Mouse (Mus musculus) lung, postnatal 0 days (tissue): ENCODE results near the gene Trub2. TPM values are rescaled to one million over a fixed set of nuclear protein-coding genes. Genes with fewer than 3 reads are reported as not detected.

Experiments used
- ATAC-seq: fragments of 200-750 bp; cut with Nextera tagmentation; 2 replicates; pipeline ENCODE4 v1.8.0; 2017; ENCODE audit warnings: moderate library complexity
- DNase-seq: peaks from one replicate; pipeline ENCODE4 v3.0.0-alpha.2; 2016; ENCODE audit warnings: low spot score
- H3K27ac ChIP-seq: fragments of 300-500 bp; sonication (generic); 2 replicates; pipeline ENCODE4 v1.5.1; 2014; ENCODE audit warnings: antibody characterized with exemption, mild to moderate bottlenecking, low read length, mixed read lengths
- H3K27me3 ChIP-seq: fragments of 300-500 bp; sonication (generic); replicated peaks from 2 replicates; pipeline ENCODE4 v1.6.1; 2014; ENCODE audit warnings: low read length, mixed read lengths; ENCODE audit not compliant: insufficient read depth
- H3K36me3 ChIP-seq: fragments of 300-500 bp; sonication (generic); 2 replicates; pipeline ENCODE4 v1.6.1; 2014; ENCODE audit warnings: low read length, mixed read lengths; ENCODE audit not compliant: insufficient read depth
- H3K4me1 ChIP-seq: fragments of 300-500 bp; sonication (generic); 2 replicates; pipeline ENCODE4 v1.6.1; 2014; ENCODE audit warnings: antibody characterized with exemption, low read depth, low read length, mixed read lengths; ENCODE audit not compliant: insufficient read depth
- H3K4me2 ChIP-seq: fragments of 300-500 bp; sonication (generic); replicated peaks from 2 replicates; pipeline ENCODE4 v1.6.1; 2014; ENCODE audit warnings: low read depth, mild to moderate bottlenecking, low read length, moderate library complexity, mixed read lengths
- H3K4me3 ChIP-seq: fragments of 300-500 bp; sonication (generic); 2 replicates; pipeline ENCODE4 v1.5.1; 2014; ENCODE audit warnings: low read depth, low read length
- H3K9ac ChIP-seq: fragments of 300-500 bp; sonication (generic); replicated peaks from 2 replicates; pipeline ENCODE4 v1.6.1; 2014; ENCODE audit warnings: low read depth, mild to moderate bottlenecking
- H3K9me3 ChIP-seq: fragments of 300-500 bp; sonication (generic); 2 replicates; pipeline ENCODE4 v1.6.1; 2016; ENCODE audit warnings: low read length, mixed read lengths
- CTCF ChIP-seq: IDR thresholded peaks from 2 replicates; pipeline ENCODE4 v1.5.1; 2016; ENCODE audit warnings: antibody characterized with exemption, mild to moderate bottlenecking
- EP300 ChIP-seq: IDR thresholded peaks from 2 replicates; pipeline ENCODE4 v1.6.1; 2016; ENCODE audit warnings: antibody characterized with exemption, mild to moderate bottlenecking, control low read depth
- WGBS: fragments of 180-500 bp; shearing (Covaris S2); extraction: QIAGEN DNeasy Blood & Tissue Kit; methylation state at CpG from one replicate; pipeline ENCODE4 v1.1.7; 2014; 5-methylcytosine and 5-hydroxymethylcytosine counted together
- polyA plus RNA-seq: library from polyadenylated mRNA; unstranded; fragments of >200 nt; fragmentation: Nextera tagmentation; extraction: Ambion mirVana; gene quantifications from 2 replicates; pipeline ENCODE4 v1.2.1, GENCODE M21; 2015

The Trub2 gene
- polyA plus RNA-seq, 1 experiment from 2014 or later, result 18.5 TPM

- Histone ChIP-seq H3K4me2 (no peak overlapping the region), H3K27me3 (no peaks in the 10 kb centered on the region), H3K9me3 (no peaks in the 10 kb centered on the region), H3K27ac (no peak overlapping the region), H3K4me3 (no peak overlapping the region), H3K36me3 (no peaks in the 10 kb centered on the region), H3K9ac (no peak overlapping the region), H3K4me1 (peaks cover 4% of the 10 kb centered on the region; the same call in 1 of the 2 replicates)
- no peak for TF ChIP-seq CTCF
- no peak for TF ChIP-seq EP300
- ATAC-seq, result no peak
- no peak for DNase-seq
- 75% methylated on average over 1 of the region's 2 CpGs for WGBS
Measured at GRCm38 (mm10) chr2:29713501-29713900, 74.8 kb downstream of the Trub2 start.

- peak overlapping the region; percentile 59; the same call in 1 of the 2 replicates for H3K27ac ChIP-seq
- no peak overlapping the region for H3K4me2 ChIP-seq
- peaks cover 3% of the 10 kb centered on the region; the same call in 1 of the 2 replicates for H3K4me1 ChIP-seq
- H3K9ac ChIP-seq, result no peak overlapping the region
- H3K4me3 ChIP-seq, result no peak overlapping the region
- ATAC-seq (peak; percentile 57), DNase-seq (peak; percentile 32)
- TF ChIP-seq EP300 (0 out of 2 replicates have a peak, but pooled peaks have one; percentile 35), CTCF (no peak)
- H3K36me3 ChIP-seq, result peaks cover 5% of the 10 kb centered on the region; the same call in 1 of the 2 replicates
- no peaks in the 10 kb centered on the region for H3K27me3 ChIP-seq
- no peaks in the 10 kb centered on the region for H3K9me3 ChIP-seq
- WGBS, result 67% methylated on average over 5 of the region's 5 CpGs
Measured at GRCm38 (mm10) chr2:29711877-29712276, 76.4 kb downstream of the Trub2 start.

Other genes starting within 250 kb of the Trub2 start
- 10.6 and 11.4 TPM in 2 replicates for gene Rapgef1, start 168.8 kb downstream of the Trub2 start, polyA plus RNA-seq
- 0.21 and 0.37 TPM in 2 replicates for gene Gm13420, start 36.8 kb downstream of the Trub2 start, polyA plus RNA-seq
- gene Gm13547, start 29.2 kb downstream of the Trub2 start, polyA plus RNA-seq, result not detected in 2 replicates
- 11.7 and 13.1 TPM in 2 replicates for gene Coq4, start 1.0 kb downstream of the Trub2 start, polyA plus RNA-seq
- gene Slc27a4, start 14.1 kb upstream of the Trub2 start, polyA plus RNA-seq, result 11.8 and 12.1 TPM in 2 replicates
- gene Urm1, start 31.6 kb upstream of the Trub2 start, polyA plus RNA-seq, result 13.5 and 19.0 TPM in 2 replicates
- gene Cercam, start 80.7 kb upstream of the Trub2 start, polyA plus RNA-seq, result 5.4 and 5.6 TPM in 2 replicates
- gene Odf2, start 100.7 kb upstream of the Trub2 start, polyA plus RNA-seq, result 21.8 and 25.8 TPM in 2 replicates
- gene Gle1, start 146.9 kb upstream of the Trub2 start, polyA plus RNA-seq, result 32.4 and 33.2 TPM in 2 replicates
- 112 and 115 TPM in 2 replicates for gene Sptan1, start 177.1 kb upstream of the Trub2 start, polyA plus RNA-seq